Mouse (Mus musculus) midbrain, embryonic 15.5 days (tissue): ENCODE measurements around the gene 1700010I14Rik. TPM values are rescaled to one million over a fixed set of nuclear protein-coding genes. Genes with fewer than 3 reads are reported as not detected.

Source experiments
- ATAC-seq: fragments of 200-750 bp; cut with Nextera tagmentation; replicated peaks from 2 replicates; pipeline ENCODE4 v1.8.0; 2017; ENCODE audit warnings: moderate TSS enrichment
- H3K27ac ChIP-seq: fragments of 300-500 bp; sonication (generic); 2 replicates; pipeline ENCODE4 v1.5.1; 2015; ENCODE audit warnings: mild to moderate bottlenecking, inconsistent platforms
- H3K27me3 ChIP-seq: fragments of 300-500 bp; sonication (generic); replicated peaks from 2 replicates; pipeline ENCODE4 v1.6.1; 2015; ENCODE audit warnings: inconsistent platforms
- H3K36me3 ChIP-seq: fragments of 300-500 bp; sonication (generic); replicated peaks from 2 replicates; pipeline ENCODE4 v1.6.1; 2015; ENCODE audit warnings: inconsistent platforms
- H3K4me1 ChIP-seq: fragments of 300-500 bp; sonication (generic); 2 replicates; pipeline ENCODE4 v1.6.1; 2015; ENCODE audit warnings: inconsistent platforms
- H3K4me2 ChIP-seq: fragments of 300-500 bp; sonication (generic); 2 replicates; pipeline ENCODE4 v1.6.1; 2015; ENCODE audit warnings: inconsistent platforms, mild to moderate bottlenecking, moderate library complexity
- H3K4me3 ChIP-seq: fragments of 300-500 bp; sonication (generic); 2 replicates; pipeline ENCODE4 v1.5.1; 2015; ENCODE audit warnings: mild to moderate bottlenecking, inconsistent platforms
- H3K9ac ChIP-seq: fragments of 300-500 bp; sonication (generic); 2 replicates; pipeline ENCODE4 v1.6.1; 2015; ENCODE audit warnings: mild to moderate bottlenecking, inconsistent platforms
- H3K9me3 ChIP-seq: fragments of 300-500 bp; sonication (generic); 2 replicates; pipeline ENCODE4 v1.6.1; 2016; ENCODE audit warnings: inconsistent platforms
- WGBS: fragments of 180-500 bp; shearing (Covaris S2); methylation state at CpG from one replicate; pipeline ENCODE4 v1.1.7; 2015; ENCODE audit warnings: mixed read lengths; 5-methylcytosine and 5-hydroxymethylcytosine counted together
- polyA plus RNA-seq: library from polyadenylated mRNA; unstranded; fragments of >200 nt; fragmentation: Nextera tagmentation; extraction: Ambion mirVana; gene quantifications from 2 replicates; pipeline ENCODE4 v1.2.1, GENCODE M21; 2015

1700010I14Rik gene
- polyA plus RNA-seq, 1 experiment from 2014 or later = 3.1 TPM

GRCm38 (mm10) chr17:8976745-8977144, 11.4 kb upstream of the 1700010I14Rik start:
- no peak overlapping the region for H3K27ac ChIP-seq
- H3K9me3 ChIP-seq = no peaks in the 10 kb centered on the region
- H3K27me3 ChIP-seq = no peaks in the 10 kb centered on the region
- no peak overlapping the region for H3K4me2 ChIP-seq
- H3K4me1 ChIP-seq = peaks cover 15% of the 10 kb centered on the region
- no peak for ATAC-seq
- no peak overlapping the region for H3K9ac ChIP-seq
- peaks cover 18% of the 10 kb centered on the region for H3K36me3 ChIP-seq
- WGBS = 90% methylated on average over 6 of the region's 6 CpGs
- no peak overlapping the region for H3K4me3 ChIP-seq

GRCm38 (mm10) chr17:8977271-8977670, 10.9 kb upstream of the 1700010I14Rik start:
- H3K9ac ChIP-seq = no peak overlapping the region
- H3K4me2 ChIP-seq = no peak overlapping the region
- 75% methylated on average over 2 of the region's 2 CpGs for WGBS
- H3K4me1 ChIP-seq = peaks cover 9% of the 10 kb centered on the region
- no peak overlapping the region for H3K4me3 ChIP-seq
- H3K36me3 ChIP-seq = peaks cover 23% of the 10 kb centered on the region
- no peaks in the 10 kb centered on the region for H3K27me3 ChIP-seq
- H3K27ac ChIP-seq = no peak overlapping the region
- H3K9me3 ChIP-seq = no peaks in the 10 kb centered on the region
- no peak for ATAC-seq

GRCm38 (mm10) chr17:8983576-8983975, 4.6 kb upstream of the 1700010I14Rik start:
- Histone ChIP-seq H3K9me3 (no peaks in the 10 kb centered on the region), H3K4me2 (no peak overlapping the region), H3K27ac (no peak overlapping the region), H3K9ac (no peak overlapping the region), H3K4me3 (no peak overlapping the region), H3K27me3 (no peaks in the 10 kb centered on the region), H3K4me1 (peaks cover 5% of the 10 kb centered on the region), H3K36me3 (peaks cover 19% of the 10 kb centered on the region)
- 89% methylated on average over 2 of the region's 2 CpGs for WGBS
- ATAC-seq = no peak

- Histone ChIP-seq H3K27ac (no peak overlapping the region), H3K4me2 (no peak overlapping the region), H3K36me3 (peaks cover 8% of the 10 kb centered on the region; the same call in 1 of the 2 replicates), H3K9ac (no peak overlapping the region), H3K9me3 (no peaks in the 10 kb centered on the region), H3K4me1 (peaks cover 14% of the 10 kb centered on the region), H3K4me3 (no peak overlapping the region), H3K27me3 (no peaks in the 10 kb centered on the region)
- 54% methylated on average over 5 of the region's 5 CpGs for WGBS
- no peak for ATAC-seq
These were observed 2.4 kb upstream of the 1700010I14Rik start for GRCm38 (mm10) chr17:8985714-8986113.

GRCm38 (mm10) chr17:8986551-8986950, 1.6 kb upstream of the 1700010I14Rik start:
- Histone ChIP-seq H3K36me3 (peaks cover 6% of the 10 kb centered on the region; the same call in 1 of the 2 replicates), H3K4me2 (no peak overlapping the region), H3K4me3 (no peak overlapping the region), H3K27ac (no peak overlapping the region), H3K9ac (no peak overlapping the region), H3K27me3 (no peaks in the 10 kb centered on the region), H3K4me1 (peaks cover 14% of the 10 kb centered on the region), H3K9me3 (no peaks in the 10 kb centered on the region)
- WGBS = 83% methylated on average over 2 of the region's 2 CpGs
- ATAC-seq = no peak

- Histone ChIP-seq H3K9me3 (no peaks in the 10 kb centered on the region), H3K4me1 (peaks cover 14% of the 10 kb centered on the region), H3K4me2 (no peak overlapping the region), H3K27me3 (no peaks in the 10 kb centered on the region), H3K36me3 (no peaks in the 10 kb centered on the region), H3K9ac (no peak overlapping the region), H3K27ac (no peak overlapping the region), H3K4me3 (no peak overlapping the region)
- ATAC-seq = no peak
- WGBS = 84% methylated on average over 5 of the region's 5 CpGs
These were observed 764 bp upstream of the 1700010I14Rik start for GRCm38 (mm10) chr17:8987369-8987768.

- no peak overlapping the region for H3K9ac ChIP-seq
These were observed 3.0 kb downstream of the 1700010I14Rik start for GRCm38 (mm10) chr17:8991160-8991559.

GRCm38 (mm10) chr17:8995344-8995743, 7.2 kb downstream of the 1700010I14Rik start:
- 96% methylated on average over 1 of the region's 1 CpGs for WGBS
- H3K4me2 ChIP-seq = no peak overlapping the region
- H3K9ac ChIP-seq = no peak overlapping the region
- H3K36me3 ChIP-seq = no peaks in the 10 kb centered on the region; the same call in 1 of the 2 replicates
- H3K9me3 ChIP-seq = peaks cover 1% of the 10 kb centered on the region; the same call in 1 of the 2 replicates
- no peak for ATAC-seq
- no peaks in the 10 kb centered on the region for H3K27me3 ChIP-seq
- no peaks in the 10 kb centered on the region for H3K4me1 ChIP-seq
- H3K27ac ChIP-seq = no peak overlapping the region
- H3K4me3 ChIP-seq = no peak overlapping the region

More at GRCm38 (mm10) chr17:8991160-8991559, 3.0 kb downstream of the 1700010I14Rik start:
- Histone ChIP-seq H3K4me2 (no peak overlapping the region), H3K4me3 (no peak overlapping the region), H3K27me3 (no peaks in the 10 kb centered on the region), H3K27ac (no peak overlapping the region), H3K36me3 (no peaks in the 10 kb centered on the region), H3K9me3 (no peaks in the 10 kb centered on the region), H3K4me1 (peaks cover 14% of the 10 kb centered on the region)
- WGBS = 37% methylated on average over 8 of the region's 8 CpGs
- no peak for ATAC-seq

GRCm38 (mm10) chr17:9002438-9002837, 14.3 kb downstream of the 1700010I14Rik start:
- Histone ChIP-seq H3K4me3 (no peak overlapping the region), H3K36me3 (no peaks in the 10 kb centered on the region), H3K9me3 (peaks cover 3% of the 10 kb centered on the region; the same call in 1 of the 2 replicates), H3K4me2 (no peak overlapping the region), H3K9ac (no peak overlapping the region), H3K27ac (no peak overlapping the region), H3K4me1 (no peaks in the 10 kb centered on the region), H3K27me3 (no peaks in the 10 kb centered on the region)
- WGBS = 84% methylated on average over 4 of the region's 4 CpGs
- ATAC-seq = no peak

- Histone ChIP-seq H3K4me1 (no peaks in the 10 kb centered on the region), H3K36me3 (no peaks in the 10 kb centered on the region), H3K27me3 (no peaks in the 10 kb centered on the region), H3K4me2 (no peak overlapping the region), H3K9me3 (peaks cover 3% of the 10 kb centered on the region; the same call in 1 of the 2 replicates), H3K9ac (no peak overlapping the region), H3K4me3 (no peak overlapping the region), H3K27ac (no peak overlapping the region)
- ATAC-seq = no peak
- 89% methylated on average over 4 of the region's 4 CpGs for WGBS
These were observed 16.4 kb downstream of the 1700010I14Rik start for GRCm38 (mm10) chr17:9004516-9004915.

- no peak overlapping the region for H3K4me3 ChIP-seq
- no peak overlapping the region; the same call in 1 of the 2 replicates for H3K9ac ChIP-seq
- no peaks in the 10 kb centered on the region for H3K36me3 ChIP-seq
- no peaks in the 10 kb centered on the region for H3K9me3 ChIP-seq
- H3K27ac ChIP-seq = peak overlapping the region; percentile 67
- no peaks in the 10 kb centered on the region for H3K27me3 ChIP-seq
- WGBS = 18% methylated on average over 14 of the region's 14 CpGs
- peak; percentile 77 for ATAC-seq
- H3K4me1 ChIP-seq = peaks cover 14% of the 10 kb centered on the region
- peak overlapping the region; percentile 40 for H3K4me2 ChIP-seq
These were observed 35.2 kb downstream of the 1700010I14Rik start for GRCm38 (mm10) chr17:9023198-9023942.

GRCm38 (mm10) chr17:9030181-9030580, 42.0 kb downstream of the 1700010I14Rik start:
- H3K27ac ChIP-seq = no peak overlapping the region
- H3K9ac ChIP-seq = no peak overlapping the region
- H3K36me3 ChIP-seq = no peaks in the 10 kb centered on the region
- no peak overlapping the region for H3K4me3 ChIP-seq
- ATAC-seq = no peak
- no peaks in the 10 kb centered on the region for H3K9me3 ChIP-seq
- no peak overlapping the region for H3K4me2 ChIP-seq
- 0 out of 2 replicates have a peak, but pooled peaks cover 3% of the 10 kb centered on the region for H3K27me3 ChIP-seq
- WGBS = 61% methylated on average over 5 of the region's 5 CpGs
- peaks cover 16% of the 10 kb centered on the region for H3K4me1 ChIP-seq
